Comparison of ENCODE assay signal across 11 mouse cellular contexts in genomic region chr2:172729151-172729550, GRCm38 (mm10).
DNase-seq lines count a peak whose midpoint lies in the region; ATAC-seq and TF ChIP-seq lines count a peak whose summit lies in the region.
"Had no signal": no experiment of that assay in that cellular context is flagged by ENCODE, and none has a peak within 500 bp of the region (broad histone marks: within the 10 kb centered on the region; RNA-seq: fewer than 3 reads in every experiment).

No protein-coding gene starts in this region.

- no peaks in the 10 kb centered on the region for H3K36me3 ChIP-seq in heart, embryonic 12.5 days
- no peaks in the 10 kb centered on the region for H3K36me3 ChIP-seq in lung, embryonic 14.5 days (ENCODE audit: insufficient read depth)
- H3K36me3 ChIP-seq in forebrain, embryonic 12.5 days (replicated peaks), result no peaks in the 10 kb centered on the region
- H3K36me3 ChIP-seq in midbrain, embryonic 13.5 days, result no peaks in the 10 kb centered on the region

- no peak for DNase-seq in heart, postnatal 36 days
- DNase-seq in lung, embryonic 14.5 days, result no peak
- no peak for DNase-seq in lung, postnatal 14 days
- no peak for DNase-seq in cerebellum, postnatal 4 days (ENCODE audit: low spot score in 2 of 2)
- no peak for DNase-seq in liver
- DNase-seq: kidney, postnatal 25 days had no signal

- H3K4me2 ChIP-seq in heart, embryonic 12.5 days, result peak overlapping the region; percentile 99; the same call in 1 of the 2 replicates
- no peak overlapping the region; the same call in 1 of the 2 replicates for H3K4me2 ChIP-seq in lung, embryonic 14.5 days
- peak overlapping the region; percentile 62 for H3K4me2 ChIP-seq in forebrain, embryonic 12.5 days
- H3K4me2 ChIP-seq in midbrain, embryonic 13.5 days (replicated peaks), result 0 out of 2 replicates have a peak overlapping the region, but pooled peaks have one; percentile 69

- H3K27me3 ChIP-seq in heart, embryonic 12.5 days (replicated peaks), result peaks cover 92% of the 10 kb centered on the region
- H3K27me3 ChIP-seq in lung, embryonic 14.5 days (ENCODE audit: insufficient read depth, low read length), result peaks cover 72% of the 10 kb centered on the region
- peaks cover 83% of the 10 kb centered on the region for H3K27me3 ChIP-seq in forebrain, embryonic 12.5 days
- H3K27me3 ChIP-seq in midbrain, embryonic 13.5 days, result peaks cover 90% of the 10 kb centered on the region

- WGBS in heart, embryonic 12.5 days, result 75% methylated on average over 4 of the region's 4 CpGs
- WGBS in lung, embryonic 14.5 days, result 69% methylated on average over 4 of the region's 4 CpGs
- 43% methylated on average over 4 of the region's 4 CpGs for WGBS in forebrain, embryonic 12.5 days
- 48% methylated on average over 4 of the region's 4 CpGs for WGBS in midbrain, embryonic 13.5 days

- no peak overlapping the region for H3K4me3 ChIP-seq in heart, embryonic 12.5 days
- 0 out of 2 replicates have a peak overlapping the region, but pooled peaks have one; percentile 44 for H3K4me3 ChIP-seq in lung, embryonic 14.5 days (ENCODE audit: low read depth, low read length)
- no peak overlapping the region for H3K4me3 ChIP-seq in forebrain, embryonic 12.5 days (replicated peaks)
- no peak overlapping the region for H3K4me3 ChIP-seq in midbrain, embryonic 13.5 days (replicated peaks)

- TF ChIP-seq CTCF in lung, embryonic 14.5 days (IDR thresholded peaks at IDR 0.05; ENCODE audit: low read depth), result no peak

- no peak for ATAC-seq in heart, embryonic 12.5 days (ENCODE audit: insufficient number of reproducible peaks, low FRiP score)
- ATAC-seq in lung, embryonic 14.5 days (ENCODE audit: insufficient read depth), result no peak
- no peak for ATAC-seq in forebrain, embryonic 12.5 days (ENCODE audit: low FRiP score)
- ATAC-seq in midbrain, embryonic 13.5 days, result no peak
- ATAC-seq: activated CD4-positive, CD25-positive, alpha-beta regulatory T cell, adult 4 months had no signal

- 0 out of 2 replicates have a peak, but pooled peaks cover 6% of the 10 kb centered on the region for H3K4me1 ChIP-seq in heart, embryonic 12.5 days (replicated peaks)
- no peaks in the 10 kb centered on the region for H3K4me1 ChIP-seq in lung, embryonic 14.5 days (ENCODE audit: insufficient read depth)
- peaks cover 73% of the 10 kb centered on the region for H3K4me1 ChIP-seq in forebrain, embryonic 12.5 days
- H3K4me1 ChIP-seq in midbrain, embryonic 13.5 days (replicated peaks), result peaks cover 52% of the 10 kb centered on the region

- no peak overlapping the region for H3K27ac ChIP-seq in heart, embryonic 12.5 days (ENCODE audit: poor library complexity, severe bottlenecking)
- no peak overlapping the region for H3K27ac ChIP-seq in lung, embryonic 14.5 days (ENCODE audit: low read depth)
- peak overlapping the region; percentile 85 for H3K27ac ChIP-seq in forebrain, embryonic 12.5 days
- no peak overlapping the region for H3K27ac ChIP-seq in midbrain, embryonic 13.5 days
- H3K27ac ChIP-seq: liver, embryonic 14.5 days had no signal

- intact Hi-C loops in heart, postnatal 36 days (cut with DNase I), result no loop called here

- H3K9ac ChIP-seq in heart, embryonic 12.5 days, result no peak overlapping the region
- H3K9ac ChIP-seq in lung, embryonic 14.5 days, result no peak overlapping the region
- no peak overlapping the region for H3K9ac ChIP-seq in forebrain, embryonic 12.5 days
- no peak overlapping the region for H3K9ac ChIP-seq in midbrain, embryonic 13.5 days (replicated peaks)
- H3K9ac ChIP-seq: liver, embryonic 14.5 days had no signal

- no peaks in the 10 kb centered on the region for H3K9me3 ChIP-seq in heart, embryonic 12.5 days (replicated peaks)
- H3K9me3 ChIP-seq in lung, embryonic 14.5 days (ENCODE audit: low read depth, low read length), result no peaks in the 10 kb centered on the region
- H3K9me3 ChIP-seq in forebrain, embryonic 12.5 days, result no peaks in the 10 kb centered on the region
- no peaks in the 10 kb centered on the region for H3K9me3 ChIP-seq in midbrain, embryonic 13.5 days
